Mouse (Mus musculus): ENCODE measurements around the gene Plekhh1. TPM values are rescaled to one million over a fixed set of nuclear protein-coding genes. Genes with fewer than 3 reads are reported as not detected.

The Plekhh1 gene
- polyA plus RNA-seq, 1 experiment = 34.1 TPM

DNA sequence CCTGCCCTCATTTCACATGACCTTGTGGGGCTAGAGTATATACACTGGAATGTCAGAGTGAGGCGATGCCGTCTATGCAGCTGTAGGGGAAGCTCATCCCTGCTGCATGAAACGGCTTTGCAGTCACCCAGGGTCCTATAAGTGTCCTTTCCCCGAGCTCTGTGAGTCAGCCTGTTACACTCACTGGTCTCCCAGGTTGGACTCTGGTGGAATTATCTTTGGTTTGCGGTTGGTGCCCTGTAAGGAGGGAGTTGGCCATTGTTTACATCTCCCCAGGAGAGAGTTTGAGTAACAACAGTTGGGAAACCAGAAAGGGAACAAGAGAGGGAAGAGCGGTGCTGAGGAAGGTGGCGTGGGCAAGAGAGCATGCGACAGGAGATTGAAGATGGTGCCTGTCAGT is 10.7 kb downstream of the Plekhh1 start:
- no peak for TF ChIP-seq POLR2A (IDR thresholded peaks at IDR 0.05; ENCODE audit: insufficient read depth, low read length)
- no peak for TF ChIP-seq EP300 (IDR thresholded peaks at IDR 0.05; ENCODE audit: insufficient read depth, low read depth, low read length)
- no peak for TF ChIP-seq CTCF (IDR thresholded peaks at IDR 0.05; ENCODE audit: low read depth, low read length)
- Histone ChIP-seq H3K4me3 (ENCODE audit: low read depth, low read length) (no peak overlapping the region), H3K36me3 (ENCODE audit: control insufficient read depth, insufficient read depth, low read length, poor library complexity, severe bottlenecking) (no peaks in the 10 kb centered on the region), H3K9ac (ENCODE audit: low read depth, poor library complexity, severe bottlenecking) (no peak overlapping the region), H3K9me3 (replicated peaks; ENCODE audit: control insufficient read depth, insufficient read depth, low read length, poor library complexity, severe bottlenecking) (no peaks in the 10 kb centered on the region), H3K27me3 (ENCODE audit: control insufficient read depth, insufficient read depth, low read length, poor library complexity, severe bottlenecking) (no peaks in the 10 kb centered on the region), H3K4me1 (ENCODE audit: control insufficient read depth, insufficient read depth, low read length) (peaks cover 12% of the 10 kb centered on the region), H3K27ac (ENCODE audit: insufficient read depth, low read length) (no peak overlapping the region)

DNA sequence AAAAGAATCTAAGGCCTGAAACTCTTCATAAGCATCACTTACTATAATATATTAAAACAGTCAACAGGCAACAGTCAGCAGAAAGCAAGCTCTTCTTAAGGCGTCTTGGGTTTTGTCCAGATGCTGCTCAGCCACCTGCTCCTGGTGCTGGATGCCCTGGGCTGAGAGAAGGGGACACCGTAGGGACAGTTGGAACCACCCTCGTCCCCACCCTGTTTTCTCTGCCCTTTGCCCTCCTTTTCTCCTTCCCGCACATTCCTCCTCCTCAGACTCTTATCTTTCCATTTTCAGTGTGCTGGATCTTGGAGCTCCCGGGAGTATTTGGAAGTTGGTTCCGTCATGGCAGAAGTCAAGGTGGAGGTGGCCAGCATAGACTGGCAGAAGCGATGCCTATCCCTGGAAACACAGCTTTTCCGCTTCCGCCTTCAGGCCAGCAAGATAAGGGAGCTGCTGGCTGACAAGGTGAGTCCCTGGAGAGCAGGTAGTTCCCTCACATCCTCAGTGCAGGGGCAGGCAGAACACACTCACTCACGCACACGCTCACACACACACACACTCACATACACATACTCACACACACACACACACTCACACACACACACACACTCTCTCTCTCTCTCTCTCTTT is 11.4 kb downstream of the Plekhh1 start:
- Histone ChIP-seq H3K4me3 (ENCODE audit: low read depth, low read length) (no peak overlapping the region), H3K27ac (ENCODE audit: insufficient read depth, low read length) (no peak overlapping the region), H3K36me3 (ENCODE audit: control insufficient read depth, insufficient read depth, low read length, poor library complexity, severe bottlenecking) (no peaks in the 10 kb centered on the region), H3K9ac (ENCODE audit: low read depth, poor library complexity, severe bottlenecking) (no peak overlapping the region), H3K4me1 (ENCODE audit: control insufficient read depth, insufficient read depth, low read length) (peaks cover 10% of the 10 kb centered on the region), H3K27me3 (ENCODE audit: control insufficient read depth, insufficient read depth, low read length, poor library complexity, severe bottlenecking) (no peaks in the 10 kb centered on the region), H3K9me3 (replicated peaks; ENCODE audit: control insufficient read depth, insufficient read depth, low read length, poor library complexity, severe bottlenecking) (no peaks in the 10 kb centered on the region)
- no peak for TF ChIP-seq EP300 (IDR thresholded peaks at IDR 0.05; ENCODE audit: insufficient read depth, low read depth, low read length)
- no peak for TF ChIP-seq POLR2A (IDR thresholded peaks at IDR 0.05; ENCODE audit: insufficient read depth, low read length)
- TF ChIP-seq CTCF (IDR thresholded peaks at IDR 0.05; ENCODE audit: low read depth, low read length) = no peak

DNA sequence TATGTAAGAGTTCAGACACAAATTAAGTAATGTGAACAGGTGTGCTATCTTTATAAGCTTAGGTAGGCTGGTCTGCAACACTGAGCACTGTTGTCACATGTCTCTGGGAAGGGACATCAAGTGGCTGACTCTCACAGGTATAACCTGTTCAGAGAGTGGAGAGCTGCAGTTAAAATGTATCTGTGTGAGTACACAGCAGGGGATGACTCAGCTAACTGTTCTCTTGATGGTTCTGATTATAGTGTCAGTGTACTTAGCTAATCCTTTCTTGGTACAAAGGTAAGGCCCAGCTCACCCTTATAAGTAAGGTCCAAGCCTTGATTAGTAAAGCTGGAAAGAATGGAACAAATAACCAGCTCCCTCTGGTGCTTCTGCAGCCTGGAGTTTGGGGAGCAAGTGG is 12.5 kb downstream of the Plekhh1 start:
- H3K4me1 ChIP-seq (ENCODE audit: control insufficient read depth, insufficient read depth, low read length) = peaks cover 10% of the 10 kb centered on the region
- H3K36me3 ChIP-seq (ENCODE audit: control insufficient read depth, insufficient read depth, low read length, poor library complexity, severe bottlenecking) = no peaks in the 10 kb centered on the region
- no peak for TF ChIP-seq POLR2A (IDR thresholded peaks at IDR 0.05; ENCODE audit: insufficient read depth, low read length)
- no peak for TF ChIP-seq EP300 (IDR thresholded peaks at IDR 0.05; ENCODE audit: insufficient read depth, low read depth, low read length)
- no peak for TF ChIP-seq CTCF (IDR thresholded peaks at IDR 0.05; ENCODE audit: low read depth, low read length)
- no peak overlapping the region for H3K4me3 ChIP-seq (ENCODE audit: low read depth, low read length)
- H3K9me3 ChIP-seq (replicated peaks; ENCODE audit: control insufficient read depth, insufficient read depth, low read length, poor library complexity, severe bottlenecking) = no peaks in the 10 kb centered on the region
- H3K27ac ChIP-seq (ENCODE audit: insufficient read depth, low read length) = no peak overlapping the region
- H3K27me3 ChIP-seq (ENCODE audit: control insufficient read depth, insufficient read depth, low read length, poor library complexity, severe bottlenecking) = no peaks in the 10 kb centered on the region
- no peak overlapping the region for H3K9ac ChIP-seq (ENCODE audit: low read depth, poor library complexity, severe bottlenecking)

GRCm38 (mm10) chr12:79044668-79045067 is 15.7 kb downstream of the Plekhh1 start:
- no peak overlapping the region for H3K27ac ChIP-seq (ENCODE audit: insufficient read depth, low read length)
- H3K9me3 ChIP-seq (replicated peaks; ENCODE audit: control insufficient read depth, insufficient read depth, low read length, poor library complexity, severe bottlenecking) = no peaks in the 10 kb centered on the region
- no peak overlapping the region for H3K9ac ChIP-seq (ENCODE audit: low read depth, poor library complexity, severe bottlenecking)
- no peak for TF ChIP-seq CTCF (IDR thresholded peaks at IDR 0.05; ENCODE audit: low read depth, low read length)
- no peak for TF ChIP-seq EP300 (IDR thresholded peaks at IDR 0.05; ENCODE audit: insufficient read depth, low read depth, low read length)
- TF ChIP-seq POLR2A (IDR thresholded peaks at IDR 0.05; ENCODE audit: insufficient read depth, low read length) = no peak
- peaks cover 4% of the 10 kb centered on the region for H3K4me1 ChIP-seq (ENCODE audit: control insufficient read depth, insufficient read depth, low read length)
- no peak overlapping the region for H3K4me3 ChIP-seq (ENCODE audit: low read depth, low read length)
- no peaks in the 10 kb centered on the region for H3K27me3 ChIP-seq (ENCODE audit: control insufficient read depth, insufficient read depth, low read length, poor library complexity, severe bottlenecking)
- H3K36me3 ChIP-seq (ENCODE audit: control insufficient read depth, insufficient read depth, low read length, poor library complexity, severe bottlenecking) = no peaks in the 10 kb centered on the region

- Histone ChIP-seq H3K4me3 (ENCODE audit: low read depth, low read length) (no peak overlapping the region), H3K9me3 (replicated peaks; ENCODE audit: control insufficient read depth, insufficient read depth, low read length, poor library complexity, severe bottlenecking) (no peaks in the 10 kb centered on the region), H3K4me1 (ENCODE audit: control insufficient read depth, insufficient read depth, low read length) (no peaks in the 10 kb centered on the region), H3K36me3 (ENCODE audit: control insufficient read depth, insufficient read depth, low read length, poor library complexity, severe bottlenecking) (no peaks in the 10 kb centered on the region), H3K27ac (ENCODE audit: insufficient read depth, low read length) (no peak overlapping the region), H3K9ac (ENCODE audit: low read depth, poor library complexity, severe bottlenecking) (no peak overlapping the region), H3K27me3 (ENCODE audit: control insufficient read depth, insufficient read depth, low read length, poor library complexity, severe bottlenecking) (no peaks in the 10 kb centered on the region)
- TF ChIP-seq CTCF (IDR thresholded peaks at IDR 0.05; ENCODE audit: low read depth, low read length) (no peak), POLR2A (IDR thresholded peaks at IDR 0.05; ENCODE audit: insufficient read depth, low read length) (no peak), EP300 (IDR thresholded peaks at IDR 0.05; ENCODE audit: insufficient read depth, low read depth, low read length) (no peak)
These were observed 17.2 kb downstream of the Plekhh1 start for GRCm38 (mm10) chr12:79046171-79046570.

DNA sequence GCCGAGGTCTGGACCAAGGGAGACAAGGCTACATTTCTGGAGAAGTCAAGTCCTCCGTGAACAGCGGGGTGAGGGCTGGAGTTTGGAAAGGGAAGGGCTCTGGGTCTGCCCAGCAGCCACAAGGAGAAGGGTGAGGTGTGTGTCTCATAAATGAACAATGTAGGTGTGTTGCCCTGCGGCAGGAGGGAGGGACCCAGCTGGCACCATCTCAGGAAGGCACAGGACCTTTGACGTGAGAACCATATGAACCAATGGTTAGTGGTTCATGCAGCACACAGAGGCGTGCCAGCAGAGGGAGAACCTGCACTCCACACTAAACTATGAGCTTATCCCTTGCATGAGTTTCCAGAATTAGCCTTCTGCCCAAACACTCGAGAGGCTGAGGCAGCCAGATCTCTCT is 18.2 kb downstream of the Plekhh1 start:
- H3K27ac ChIP-seq (ENCODE audit: insufficient read depth, low read length) = no peak overlapping the region
- TF ChIP-seq EP300 (IDR thresholded peaks at IDR 0.05; ENCODE audit: insufficient read depth, low read depth, low read length) (no peak), POLR2A (IDR thresholded peaks at IDR 0.05; ENCODE audit: insufficient read depth, low read length) (no peak), CTCF (IDR thresholded peaks at IDR 0.05; ENCODE audit: low read depth, low read length) (no peak)
- no peaks in the 10 kb centered on the region for H3K9me3 ChIP-seq (replicated peaks; ENCODE audit: control insufficient read depth, insufficient read depth, low read length, poor library complexity, severe bottlenecking)
- H3K4me1 ChIP-seq (ENCODE audit: control insufficient read depth, insufficient read depth, low read length) = no peaks in the 10 kb centered on the region
- no peaks in the 10 kb centered on the region for H3K27me3 ChIP-seq (ENCODE audit: control insufficient read depth, insufficient read depth, low read length, poor library complexity, severe bottlenecking)
- H3K4me3 ChIP-seq (ENCODE audit: low read depth, low read length) = no peak overlapping the region
- H3K9ac ChIP-seq (ENCODE audit: low read depth, poor library complexity, severe bottlenecking) = no peak overlapping the region
- H3K36me3 ChIP-seq (ENCODE audit: control insufficient read depth, insufficient read depth, low read length, poor library complexity, severe bottlenecking) = no peaks in the 10 kb centered on the region
